Mouse (Mus musculus) hindbrain, embryonic 16.5 days (tissue): ENCODE data around the gene Cdt1. TPM values are rescaled to one million over a fixed set of nuclear protein-coding genes. Genes with fewer than 3 reads are reported as not detected.

ENCODE experiments used
- ATAC-seq: fragments of 200-750 bp; cut with Nextera tagmentation; 2 replicates; pipeline ENCODE4 v1.8.0; 2017; ENCODE audit warnings: moderate TSS enrichment, moderate library complexity
- H3K27ac ChIP-seq: fragments of 300-500 bp; sonication (generic); 2 replicates; pipeline ENCODE4 v1.5.1; 2014; ENCODE audit warnings: low read depth, mild to moderate bottlenecking, control low read depth, low read length, moderate library complexity
- H3K27me3 ChIP-seq: fragments of 300-500 bp; sonication (generic); replicated peaks from 2 replicates; pipeline ENCODE4 v1.6.1; 2014; ENCODE audit warnings: low read length; ENCODE audit not compliant: control insufficient read depth, insufficient read depth
- H3K36me3 ChIP-seq: fragments of 300-500 bp; sonication (generic); 2 replicates; pipeline ENCODE4 v1.6.1; 2014; ENCODE audit warnings: mild to moderate bottlenecking, low read length, moderate library complexity, mixed read lengths; ENCODE audit not compliant: control insufficient read depth, insufficient read depth
- H3K4me1 ChIP-seq: fragments of 300-500 bp; sonication (generic); 2 replicates; pipeline ENCODE4 v1.6.1; 2014; ENCODE audit warnings: low read depth, low read length; ENCODE audit not compliant: control insufficient read depth, insufficient read depth
- H3K4me2 ChIP-seq: fragments of 300-500 bp; sonication (generic); 2 replicates; pipeline ENCODE4 v1.6.1; 2014; ENCODE audit warnings: mild to moderate bottlenecking, low read length, control low read depth, moderate library complexity
- H3K4me3 ChIP-seq: fragments of 300-500 bp; sonication (generic); 2 replicates; pipeline ENCODE4 v1.5.1; 2014; ENCODE audit warnings: mild to moderate bottlenecking, low read length, control low read depth, moderate library complexity
- H3K9ac ChIP-seq: fragments of 300-500 bp; sonication (generic); 2 replicates; pipeline ENCODE4 v1.6.1; 2014; ENCODE audit warnings: low read depth, mild to moderate bottlenecking, control low read depth, low read length, moderate library complexity
- H3K9me3 ChIP-seq: fragments of 300-500 bp; sonication (generic); 2 replicates; pipeline ENCODE4 v1.6.1; 2014; ENCODE audit warnings: mild to moderate bottlenecking, low read length, moderate library complexity; ENCODE audit not compliant: control insufficient read depth
- WGBS: fragments of 180-500 bp; shearing (Covaris S2); extraction: QIAGEN DNeasy Blood & Tissue Kit; methylation state at CpG from one replicate; pipeline ENCODE4 v1.1.7; 2014; 5-methylcytosine and 5-hydroxymethylcytosine counted together
- polyA plus RNA-seq: library from polyadenylated mRNA; unstranded; fragments of >200 nt; fragmentation: Nextera tagmentation; extraction: Ambion mirVana; gene quantifications from 2 replicates; pipeline ENCODE4 v1.2.1, GENCODE M21; 2015

The Cdt1 gene
- polyA plus RNA-seq, 1 experiment from 2014 or later: 8.0 TPM

DNA sequence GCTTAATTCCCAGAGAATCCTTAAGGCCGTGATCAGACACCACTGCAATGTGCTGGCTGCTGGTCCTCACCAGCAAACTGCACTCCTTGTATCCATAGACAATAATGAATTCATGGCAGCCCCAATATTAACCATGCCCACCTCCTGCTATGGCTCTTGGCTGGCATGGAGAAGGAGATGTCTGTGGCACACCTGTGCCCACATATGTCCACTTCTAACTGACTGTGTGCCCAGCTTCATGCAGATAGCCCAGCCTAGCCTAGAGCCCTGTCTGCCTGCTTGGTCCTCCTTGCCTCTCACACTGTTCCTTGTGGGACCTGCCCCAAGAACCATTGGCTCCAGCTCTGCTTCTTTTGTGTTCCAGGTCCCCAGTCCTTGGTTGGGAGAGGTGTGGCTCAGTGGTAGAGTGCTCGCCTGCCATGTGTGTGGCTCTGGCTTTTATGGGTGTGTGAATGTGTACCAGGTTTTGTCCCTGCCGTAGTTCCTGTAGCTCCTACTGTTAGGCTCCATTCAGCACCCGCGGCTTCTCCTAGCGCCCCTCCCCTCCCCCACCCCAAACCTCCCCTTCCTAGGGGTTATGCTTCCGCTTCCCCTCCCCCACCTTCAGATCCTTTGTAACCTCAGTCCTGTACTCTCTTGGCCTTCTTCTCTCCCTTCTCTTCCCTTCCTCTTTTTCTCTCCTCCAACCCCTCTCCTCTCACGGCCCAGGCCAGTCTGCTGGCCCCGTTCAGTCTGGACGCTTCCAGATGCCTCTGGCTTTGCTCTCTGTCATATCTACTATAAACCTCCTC is 10.4 kb upstream of the Cdt1 start:
- H3K4me3 ChIP-seq: no peak overlapping the region
- no peak overlapping the region for H3K4me2 ChIP-seq
- 39% methylated on average over 10 of the region's 10 CpGs for WGBS
- H3K4me1 ChIP-seq: no peaks in the 10 kb centered on the region
- no peaks in the 10 kb centered on the region for H3K9me3 ChIP-seq
- H3K27ac ChIP-seq: no peak overlapping the region
- no peaks in the 10 kb centered on the region for H3K27me3 ChIP-seq
- no peak for ATAC-seq
- no peak overlapping the region for H3K9ac ChIP-seq
- H3K36me3 ChIP-seq: no peaks in the 10 kb centered on the region

DNA sequence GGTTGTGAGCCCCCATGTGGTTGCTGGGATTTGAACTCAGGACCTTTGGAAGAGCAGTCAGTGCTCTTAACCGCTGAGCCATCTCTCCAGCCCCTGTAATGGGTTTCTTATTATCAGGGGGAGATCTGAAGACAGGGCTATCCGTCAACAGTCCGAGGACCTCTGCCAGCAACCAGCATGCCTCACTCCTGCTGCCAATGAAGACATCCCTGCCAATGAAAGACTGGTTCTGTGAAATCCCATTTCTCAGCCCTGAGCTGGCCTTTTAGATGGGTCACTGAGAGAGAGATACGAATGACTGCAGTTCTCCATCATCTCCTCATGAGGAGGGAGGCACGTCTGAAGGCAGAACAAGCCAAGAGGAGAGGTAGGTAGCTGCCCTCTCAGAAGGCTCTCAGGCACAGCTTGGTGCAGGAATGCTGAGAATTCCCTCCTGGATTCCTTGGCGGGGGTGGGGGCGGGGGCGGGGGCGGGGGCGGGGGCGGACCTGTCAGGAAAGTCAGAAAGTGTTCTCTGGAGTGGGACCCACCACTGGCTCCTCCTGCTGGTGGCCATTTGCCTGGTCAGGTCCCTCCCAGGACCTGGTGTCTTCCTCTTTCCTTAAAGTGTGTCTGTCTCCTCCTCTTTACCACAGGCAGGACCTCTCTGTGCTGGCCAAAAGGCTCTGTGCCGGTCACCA is 9.0 kb upstream of the Cdt1 start:
- no peak overlapping the region for H3K4me3 ChIP-seq
- no peaks in the 10 kb centered on the region for H3K4me1 ChIP-seq
- WGBS: 23% methylated on average over 7 of the region's 12 CpGs
- H3K9me3 ChIP-seq: no peaks in the 10 kb centered on the region
- H3K27me3 ChIP-seq: no peaks in the 10 kb centered on the region
- H3K36me3 ChIP-seq: no peaks in the 10 kb centered on the region
- H3K4me2 ChIP-seq: no peak overlapping the region
- ATAC-seq: no peak
- H3K9ac ChIP-seq: no peak overlapping the region
- H3K27ac ChIP-seq: no peak overlapping the region

DNA sequence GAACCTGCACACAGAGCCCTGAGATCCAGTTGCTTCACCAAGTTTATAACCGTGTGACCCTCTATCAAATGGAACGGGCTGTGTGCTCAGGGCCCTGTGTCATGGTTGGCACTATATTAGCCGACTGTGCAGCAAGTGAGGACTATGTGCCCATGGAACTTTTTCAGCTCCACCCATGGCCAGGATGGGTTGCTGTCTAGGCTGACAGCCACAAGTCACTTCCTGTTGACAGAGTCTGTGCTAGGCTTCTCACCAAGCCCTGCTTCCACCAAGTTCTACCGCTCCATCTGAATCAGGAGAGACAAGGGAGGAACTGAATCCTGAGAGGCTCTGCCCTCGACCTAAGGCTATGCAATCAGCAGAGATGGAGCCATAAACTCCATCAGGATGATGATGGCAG is 6.6 kb upstream of the Cdt1 start:
- Histone ChIP-seq H3K36me3 (no peaks in the 10 kb centered on the region), H3K4me2 (no peak overlapping the region), H3K9me3 (no peaks in the 10 kb centered on the region), H3K27ac (no peak overlapping the region), H3K4me1 (no peaks in the 10 kb centered on the region), H3K9ac (no peak overlapping the region), H3K4me3 (no peak overlapping the region), H3K27me3 (no peaks in the 10 kb centered on the region)
- ATAC-seq: no peak
- 86% methylated on average over 5 of the region's 5 CpGs for WGBS

GRCm38 (mm10) chr8:122564363-122565352 is 3.2 kb upstream of the Cdt1 start:
- no peak overlapping the region for H3K4me2 ChIP-seq
- no peaks in the 10 kb centered on the region for H3K9me3 ChIP-seq
- H3K4me3 ChIP-seq: no peak overlapping the region
- no peaks in the 10 kb centered on the region for H3K27me3 ChIP-seq
- WGBS: 86% methylated on average over 25 of the region's 25 CpGs
- no peak overlapping the region for H3K27ac ChIP-seq
- H3K4me1 ChIP-seq: peaks cover 18% of the 10 kb centered on the region
- H3K36me3 ChIP-seq: no peaks in the 10 kb centered on the region
- no peak for ATAC-seq
- no peak overlapping the region for H3K9ac ChIP-seq

- no peaks in the 10 kb centered on the region for H3K27me3 ChIP-seq
- peak overlapping the region; percentile 88 for H3K27ac ChIP-seq
- WGBS: 35% methylated on average over 6 of the region's 6 CpGs
- H3K4me3 ChIP-seq: peak overlapping the region; percentile 76
- peaks cover 18% of the 10 kb centered on the region for H3K4me1 ChIP-seq
- H3K4me2 ChIP-seq: peak overlapping the region; percentile 91
- H3K9me3 ChIP-seq: no peaks in the 10 kb centered on the region
- H3K9ac ChIP-seq: peak overlapping the region; percentile 82
- 0 out of 2 replicates have a peak, but pooled peaks cover 5% of the 10 kb centered on the region for H3K36me3 ChIP-seq
- no peak for ATAC-seq
Measured at GRCm38 (mm10) chr8:122566766-122567165, 1.0 kb upstream of the Cdt1 start.

DNA sequence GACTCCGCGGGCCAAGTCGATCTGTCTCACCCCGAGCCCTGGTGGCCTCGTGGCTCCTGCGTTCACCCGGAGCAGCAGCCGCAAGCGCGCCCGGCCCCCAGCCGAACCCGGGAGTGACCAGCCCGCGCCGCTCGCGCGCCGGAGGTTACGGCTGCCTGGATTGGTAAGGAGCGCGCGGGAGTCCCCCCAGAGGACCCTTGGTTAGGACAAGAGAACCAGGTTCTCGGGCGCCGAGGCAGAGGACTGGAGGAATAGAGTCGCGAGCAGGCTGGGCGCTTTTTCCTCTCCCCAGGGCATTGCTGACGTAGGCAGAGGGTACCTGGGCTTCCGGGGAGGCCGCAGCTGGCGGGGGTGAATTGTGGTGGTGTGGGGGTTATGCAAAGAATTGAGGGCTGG is 292 bp downstream of the Cdt1 start:
- WGBS: under 1% methylated on average over 28 of the region's 34 CpGs

DNA sequence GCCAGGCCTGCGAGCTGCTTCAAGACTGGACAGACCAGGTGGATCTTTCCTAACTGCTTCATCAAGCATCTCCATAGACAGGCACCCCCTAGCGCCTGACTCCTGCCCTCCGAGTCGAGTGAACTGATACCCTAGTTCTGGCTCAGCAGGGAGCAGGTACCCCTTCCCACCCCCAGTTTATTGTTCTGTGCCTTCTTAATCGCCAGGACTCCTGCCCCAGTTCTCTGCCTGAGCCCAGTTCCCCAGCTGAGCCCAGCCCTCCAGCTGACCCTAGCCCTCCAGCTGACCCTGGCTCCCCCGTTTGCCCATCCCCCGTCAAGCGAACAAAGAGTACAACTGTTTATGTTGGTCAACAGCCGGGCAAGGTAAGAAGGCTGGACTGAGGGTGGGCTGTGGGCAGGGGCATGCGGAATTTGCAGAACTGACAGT is 1.1 kb downstream of the Cdt1 start:
- Histone ChIP-seq H3K4me1 (peaks cover 18% of the 10 kb centered on the region), H3K9ac (peak overlapping the region; percentile 41), H3K4me2 (peak overlapping the region; percentile 91), H3K4me3 (peak overlapping the region; percentile 76), H3K36me3 (0 out of 2 replicates have a peak, but pooled peaks cover 9% of the 10 kb centered on the region), H3K27me3 (no peaks in the 10 kb centered on the region), H3K9me3 (no peaks in the 10 kb centered on the region), H3K27ac (no peak overlapping the region)
- 8% methylated on average over 10 of the region's 10 CpGs for WGBS
- ATAC-seq: no peak

More for the DNA sequence above, 292 bp downstream of the Cdt1 start:
- peak overlapping the region; percentile 91 for H3K4me2 ChIP-seq
- no peaks in the 10 kb centered on the region for H3K9me3 ChIP-seq
- H3K27ac ChIP-seq: peak overlapping the region; percentile 55
- no peaks in the 10 kb centered on the region for H3K27me3 ChIP-seq
- peak; percentile 58 for ATAC-seq
- H3K4me1 ChIP-seq: peaks cover 18% of the 10 kb centered on the region
- peak overlapping the region; percentile 76 for H3K4me3 ChIP-seq
- H3K36me3 ChIP-seq: 0 out of 2 replicates have a peak, but pooled peaks cover 9% of the 10 kb centered on the region
- peak overlapping the region; percentile 76 for H3K9ac ChIP-seq

GRCm38 (mm10) chr8:122569329-122569728 is 1.5 kb downstream of the Cdt1 start:
- peaks cover 19% of the 10 kb centered on the region for H3K4me1 ChIP-seq
- H3K27ac ChIP-seq: no peak overlapping the region
- H3K4me3 ChIP-seq: peak overlapping the region; percentile 76
- WGBS: 56% methylated on average over 9 of the region's 9 CpGs
- 0 out of 2 replicates have a peak, but pooled peaks cover 9% of the 10 kb centered on the region for H3K36me3 ChIP-seq
- H3K9me3 ChIP-seq: no peaks in the 10 kb centered on the region
- peak overlapping the region; percentile 41 for H3K9ac ChIP-seq
- H3K4me2 ChIP-seq: peak overlapping the region; percentile 91
- no peak for ATAC-seq
- no peaks in the 10 kb centered on the region for H3K27me3 ChIP-seq
